Mouse (Mus musculus): ENCODE measurements around the gene Gm49510.

DNA sequence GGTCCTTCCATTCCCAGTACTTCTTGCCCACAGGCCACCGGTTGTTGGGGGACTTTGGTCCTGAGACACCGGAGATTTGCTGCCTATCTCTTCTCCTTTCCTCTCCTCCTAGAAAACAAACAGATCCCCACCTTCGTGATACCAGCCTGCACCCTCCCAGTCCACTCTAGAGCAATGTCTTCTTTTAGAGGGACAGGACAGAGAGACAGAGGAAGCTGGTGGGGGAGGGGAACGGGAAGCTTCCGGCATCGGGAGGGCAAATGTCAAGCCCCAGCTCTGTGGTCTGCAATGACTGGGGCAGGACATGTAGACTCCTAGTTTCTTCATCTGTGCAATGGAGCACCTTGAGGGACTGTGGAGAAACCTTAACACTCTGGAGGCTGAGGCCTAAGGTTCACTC lies 39.8 kb upstream of the Gm49510 start:
- TF ChIP-seq CTCF (IDR thresholded peaks at IDR 0.05; ENCODE audit: extremely low read depth, insufficient read depth, low read length), result no peak
- TF ChIP-seq POLR2A (IDR thresholded peaks at IDR 0.05; ENCODE audit: extremely low read depth, insufficient read depth, low read length), result no peak

Data from cortical plate, adult 2 months (tissue).